Mouse (Mus musculus) small intestine, adult 2 months (tissue): ENCODE data around the gene Cabp2.

Experiments
- CTCF ChIP-seq: fragments of 200-500 bp; IDR thresholded peaks from 2 replicates; pipeline ENCODE4 v1.5.1; 2012; ENCODE audit warnings: low read depth, mild to moderate bottlenecking, control low read depth, inconsistent platforms, low read length, moderate library complexity, mixed read lengths; ENCODE audit not compliant: insufficient replicate concordance, insufficient read length; ENCODE audit errors: extremely low read depth
- POLR2A ChIP-seq: fragments of 200-500 bp; IDR thresholded peaks from 2 replicates; pipeline ENCODE4 v1.6.1; 2012; ENCODE audit warnings: low read depth, mild to moderate bottlenecking, control low read depth, inconsistent platforms, low read length, moderate library complexity

DNA sequence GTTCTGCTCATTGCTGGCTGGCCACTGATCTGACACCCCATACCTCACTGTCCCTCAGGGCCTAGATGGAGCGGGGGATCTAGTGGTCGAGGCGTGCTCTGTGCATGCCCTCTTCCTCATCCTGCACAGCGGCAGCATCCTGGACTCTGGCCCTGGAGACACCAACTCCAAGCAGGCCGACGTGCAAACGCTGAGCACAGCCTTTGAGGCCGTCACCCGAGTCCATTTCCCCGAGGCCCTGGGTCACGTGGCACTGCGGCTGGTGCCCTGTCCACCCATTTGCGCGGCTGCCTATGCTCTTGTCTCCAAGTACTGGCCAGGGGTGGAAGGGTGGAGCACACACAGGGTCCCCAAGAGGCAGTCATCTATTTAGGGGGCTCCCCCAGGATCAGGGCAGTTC lies 25.3 kb downstream of the Cabp2 start:
- TF ChIP-seq CTCF (no peak), POLR2A (no peak)
